Mouse (Mus musculus) adrenal gland (tissue): ENCODE data around the gene Nos3.

Source experiments
- intact Hi-C: fragments of 180-260 bp; cut with DNase I; formaldehyde crosslinking; loops from one replicate; pipeline ENCODE4 v1.15.1; 2025

Gene Nos3

DNA sequence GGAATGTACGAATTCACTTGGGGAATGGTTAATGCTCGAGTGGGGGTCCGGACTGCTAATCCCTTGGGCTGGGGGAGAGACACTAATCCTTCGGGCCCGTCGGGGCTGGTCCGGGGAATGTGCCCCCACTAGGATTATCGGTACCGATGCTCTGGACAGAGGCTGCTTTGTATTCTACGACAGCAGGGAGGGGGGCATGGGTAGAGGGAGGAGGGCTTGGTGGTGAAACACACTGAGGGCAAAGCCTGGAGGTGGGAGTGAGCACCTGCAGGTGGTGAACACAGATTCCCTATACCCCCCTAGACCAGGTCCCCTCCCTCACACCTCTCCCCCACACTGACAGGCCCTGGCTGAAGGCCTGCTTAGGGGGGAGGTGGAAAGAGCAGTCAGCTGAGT is 61.4 kb downstream of the Nos3 start:
- intact Hi-C loops, result no loop called here

DNA sequence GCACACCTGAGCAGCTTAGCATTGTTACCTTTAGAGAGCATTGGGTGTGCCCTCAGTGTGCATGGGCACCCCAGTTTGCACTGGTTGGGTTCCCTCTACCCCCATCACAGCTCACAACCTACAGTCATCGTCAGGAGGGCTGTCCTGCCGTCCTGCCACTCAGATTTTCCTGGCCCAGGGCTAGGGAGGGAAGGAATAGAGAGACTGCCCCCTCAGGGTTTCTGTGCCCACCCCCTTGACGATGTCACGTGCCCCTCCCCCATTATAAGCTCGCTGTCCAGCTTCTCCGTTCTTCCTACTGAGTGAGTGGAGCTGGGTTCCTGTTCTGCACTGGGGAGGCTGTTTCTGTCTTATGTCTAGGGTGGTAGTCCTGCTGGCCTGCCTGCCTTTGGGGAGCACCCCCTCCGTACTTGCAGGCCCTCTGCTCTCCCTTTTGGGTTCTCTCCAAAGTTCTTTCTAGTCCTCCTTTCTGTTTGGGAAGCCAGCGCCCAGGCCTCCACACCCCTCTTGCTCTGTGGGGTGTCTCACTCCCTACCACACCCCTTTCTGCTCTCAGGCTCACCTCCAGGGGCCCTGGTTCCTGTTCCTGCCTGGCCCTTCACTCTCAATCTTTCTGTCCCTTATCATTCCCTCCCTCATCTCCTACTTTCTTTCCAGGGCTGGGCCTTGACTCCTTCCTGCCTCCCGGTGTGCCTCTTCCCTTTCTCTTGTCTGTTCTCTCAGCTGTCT is 62.1 kb downstream of the Nos3 start:
- intact Hi-C loops, result no loop called here

DNA sequence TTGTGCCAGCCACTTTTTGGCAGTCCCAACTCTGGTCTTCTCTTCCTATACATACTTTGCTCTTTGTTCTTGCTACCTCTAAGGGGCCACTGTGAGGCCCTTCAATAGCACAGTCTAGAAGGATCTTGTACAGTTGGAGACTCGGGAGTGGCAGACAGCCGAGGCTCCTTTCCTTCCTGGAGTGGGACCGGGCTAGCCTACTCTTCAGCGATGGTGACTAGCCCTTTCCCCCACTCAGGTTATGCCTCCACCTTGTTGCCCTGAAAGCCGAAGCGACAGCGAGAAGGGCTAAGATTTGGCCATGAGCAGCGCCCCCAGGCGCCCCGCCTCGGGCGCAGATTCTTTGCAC is 62.6 kb downstream of the Nos3 start:
- intact Hi-C loops, result no loop called here

DNA sequence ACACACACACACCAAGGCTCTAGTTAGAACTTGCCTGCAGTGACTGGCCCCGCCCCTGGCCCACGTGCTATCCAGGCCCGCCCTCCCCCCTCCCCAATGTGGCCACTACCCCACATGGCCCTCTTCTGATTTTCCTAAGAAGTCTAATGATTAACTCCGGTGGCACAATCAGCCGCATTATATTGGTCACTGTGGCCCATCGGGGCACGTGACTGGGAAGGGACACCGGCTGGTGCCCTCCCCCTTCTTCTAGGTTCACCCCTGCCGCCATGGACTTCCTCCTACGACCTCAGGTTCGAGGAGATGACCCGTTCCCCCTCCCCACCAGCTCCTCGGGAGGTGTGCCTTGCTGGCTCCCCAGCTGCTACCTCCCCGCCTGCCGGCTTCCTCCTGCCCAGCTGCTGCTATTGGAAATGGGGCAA is 63.4 kb downstream of the Nos3 start:
- intact Hi-C loops, result no loop called here

DNA sequence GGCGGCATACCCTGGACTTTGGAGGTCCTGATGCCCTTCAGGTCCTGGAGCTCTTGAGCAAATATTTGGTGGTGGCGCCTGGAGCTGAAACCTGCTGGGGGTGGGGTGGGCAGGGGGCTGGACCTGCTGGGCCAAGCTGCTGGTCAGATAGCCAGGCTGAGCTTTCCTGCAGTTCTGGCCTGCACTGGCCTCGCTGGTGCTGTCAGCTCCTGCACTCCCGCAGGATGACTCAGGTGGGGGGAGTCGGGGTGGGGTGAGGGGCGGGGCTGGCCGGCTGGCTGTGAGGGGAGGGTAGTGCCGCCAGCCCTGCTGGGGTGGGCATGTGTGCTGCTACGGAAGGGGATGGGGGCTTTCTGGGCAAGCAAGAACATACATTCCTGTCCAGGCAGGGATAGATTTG is 64.0 kb downstream of the Nos3 start:
- intact Hi-C loops, result no loop called here

DNA sequence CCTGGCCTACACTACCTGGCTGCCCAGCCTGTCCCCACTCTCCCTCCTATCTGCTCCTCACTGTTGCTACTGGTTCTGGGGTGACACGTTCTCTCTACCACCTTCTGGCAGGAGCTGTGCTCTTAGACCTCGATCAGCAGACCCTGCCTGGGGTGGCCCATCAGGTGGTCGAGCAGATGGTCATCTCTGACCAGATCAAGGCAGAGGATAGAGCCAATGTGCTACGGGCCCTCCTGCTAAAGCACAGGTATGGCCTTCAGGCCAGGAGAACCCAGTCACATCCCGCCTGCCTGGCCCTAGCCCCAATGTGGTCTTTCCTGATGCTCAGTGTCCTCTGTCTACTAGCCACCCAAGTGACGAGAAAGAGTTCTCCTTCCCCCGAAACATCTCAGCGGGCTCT is 69.4 kb downstream of the Nos3 start:
- intact Hi-C loops, result no loop called here
